Mouse (Mus musculus) erythroblast, embryonic 14.5 days (primary cell): Measurements from ENCODE around the gene Map3k3.

ENCODE experiments used
- GATA1 ChIP-seq: IDR thresholded peaks from 2 replicates; pipeline ENCODE4 v1.6.1; 2012; ENCODE audit warnings: low read length, inconsistent platforms, mixed read lengths
- TAL1 ChIP-seq: IDR thresholded peaks from 3 replicates; pipeline ENCODE4 v1.6.1; 2012; ENCODE audit warnings: low read length, inconsistent platforms, mixed read lengths

DNA sequence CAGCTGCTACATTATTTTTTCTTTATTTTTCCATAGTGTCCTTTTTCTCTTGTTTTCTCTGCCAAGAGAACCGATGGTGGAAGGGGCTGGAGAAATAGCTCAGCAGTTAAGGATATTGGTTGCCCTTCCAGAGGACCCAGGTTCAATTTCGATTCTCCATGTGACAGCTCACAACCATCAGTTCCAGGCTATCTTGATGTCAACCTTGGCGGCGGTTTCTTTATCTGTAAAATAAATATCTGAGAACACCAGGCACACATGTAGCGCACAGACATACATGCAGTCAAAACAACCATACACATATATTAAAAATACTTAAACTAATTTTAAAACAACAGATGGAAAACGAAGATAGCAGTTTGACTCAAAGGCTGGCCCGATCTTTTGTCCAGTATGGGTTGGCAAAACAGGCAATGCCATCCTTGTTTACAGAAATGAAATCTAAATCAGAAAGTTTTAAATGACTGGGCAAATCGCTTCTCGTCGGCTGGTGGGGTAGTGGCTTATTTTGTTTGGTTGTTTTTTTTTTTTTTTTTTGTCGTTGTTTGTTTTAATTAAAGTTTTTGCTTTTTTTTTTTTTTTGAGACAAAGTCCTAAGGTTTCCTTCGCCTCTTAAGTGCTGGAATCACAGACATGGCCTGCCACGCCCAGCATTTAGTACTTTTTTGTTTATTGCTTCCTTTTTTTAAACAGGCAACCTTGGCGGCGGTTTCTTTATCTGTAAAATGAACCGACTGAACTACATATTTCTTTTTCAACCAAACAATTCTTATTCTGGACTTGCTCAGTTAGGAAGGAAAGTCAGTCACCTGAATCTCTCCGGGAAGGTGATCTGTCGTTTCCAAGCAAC lies 19.1 kb upstream of the Map3k3 start:
- TF ChIP-seq GATA1 (no peak), TAL1 (no peak)
